Mouse (Mus musculus): ENCODE measurements around the gene Serpina3m. TPM values are rescaled to one million over a fixed set of nuclear protein-coding genes. Genes with fewer than 3 reads are reported as not detected.

Gene Serpina3m
- total and polyA plus RNA-seq, 2 experiments from 2014 or later, result 1.4 TPM; not detected in 1

- no peaks in the 10 kb centered on the region for H3K9me3 ChIP-seq (replicated peaks; ENCODE audit: control insufficient read depth, low read length)
- no peak overlapping the region for H3K9ac ChIP-seq (replicated peaks; ENCODE audit: low read depth, low read length)
- no peaks in the 10 kb centered on the region for H3K36me3 ChIP-seq (replicated peaks; ENCODE audit: control insufficient read depth, insufficient read depth, low read length)
- no peaks in the 10 kb centered on the region for H3K4me1 ChIP-seq (ENCODE audit: control insufficient read depth, insufficient read depth)
- no peaks in the 10 kb centered on the region for H3K27me3 ChIP-seq (ENCODE audit: control insufficient read depth, insufficient read depth, low read length)
- no peak overlapping the region for H3K27ac ChIP-seq (ENCODE audit: low read depth)
- TF ChIP-seq CTCF (IDR thresholded peaks at IDR 0.05; ENCODE audit: low read depth), result no peak
- no peak for TF ChIP-seq EP300 (IDR thresholded peaks at IDR 0.05; ENCODE audit: low read depth)
- no peak overlapping the region for H3K4me3 ChIP-seq (ENCODE audit: low read depth, low read length)
- 63% methylated on average over 5 of the region's 5 CpGs for WGBS
- DNase-seq (ENCODE audit: low spot score) (no peak), ATAC-seq (ENCODE audit: insufficient read depth, low read depth) (no peak)
- no peak overlapping the region for H3K4me2 ChIP-seq (ENCODE audit: low read depth, low read length)
Measured at GRCm38 (mm10) chr12:104403968-104404367, 65.7 kb downstream of the Serpina3m start.

- Histone ChIP-seq H3K27me3 (ENCODE audit: control insufficient read depth, insufficient read depth, low read length) (no peaks in the 10 kb centered on the region; the same call in 1 of the 2 replicates), H3K9me3 (replicated peaks; ENCODE audit: control insufficient read depth, low read length) (no peaks in the 10 kb centered on the region), H3K27ac (ENCODE audit: low read depth) (no peak within 1 kb of the TSS), H3K4me1 (ENCODE audit: control insufficient read depth, insufficient read depth) (no peaks in the 10 kb centered on the region), H3K9ac (replicated peaks; ENCODE audit: low read depth, low read length) (no peak within 1 kb of the TSS), H3K4me3 (ENCODE audit: low read depth, low read length) (no peak within 1 kb of the TSS), H3K4me2 (ENCODE audit: low read depth, low read length) (no peak within 1 kb of the TSS), H3K36me3 (replicated peaks; ENCODE audit: control insufficient read depth, insufficient read depth, low read length) (no peaks in the 10 kb centered on the region)
- ATAC-seq (ENCODE audit: insufficient read depth, low read depth) (no peak), DNase-seq (ENCODE audit: low spot score) (no peak)
- WGBS, result 47% methylated on average over 4 of the region's 4 CpGs
- TF ChIP-seq EP300 (IDR thresholded peaks at IDR 0.05; ENCODE audit: low read depth), result no peak
- no peak for TF ChIP-seq CTCF (IDR thresholded peaks at IDR 0.05; ENCODE audit: low read depth)
Measured at GRCm38 (mm10) chr12:104406454-104406885, 68.2 kb downstream of the Serpina3m start, which contains the start of gene Serpina3n. Gene Serpina3n (plus strand): TSS chr12:104406729.

- TF ChIP-seq EP300 (IDR thresholded peaks at IDR 0.05; ENCODE audit: low read depth) (no peak), CTCF (IDR thresholded peaks at IDR 0.05; ENCODE audit: low read depth) (no peak)
- ATAC-seq (ENCODE audit: insufficient read depth, low read depth), result no peak
- H3K27me3 ChIP-seq (ENCODE audit: control insufficient read depth, insufficient read depth, low read length), result no peaks in the 10 kb centered on the region; the same call in 1 of the 2 replicates
- no peak overlapping the region for H3K27ac ChIP-seq (ENCODE audit: low read depth)
- no peaks in the 10 kb centered on the region for H3K4me1 ChIP-seq (ENCODE audit: control insufficient read depth, insufficient read depth)
- no peak overlapping the region for H3K4me2 ChIP-seq (ENCODE audit: low read depth, low read length)
- H3K4me3 ChIP-seq (ENCODE audit: low read depth, low read length), result no peak overlapping the region
- no peak overlapping the region for H3K9ac ChIP-seq (replicated peaks; ENCODE audit: low read depth, low read length)
- no peak for DNase-seq (ENCODE audit: low spot score)
- no peaks in the 10 kb centered on the region for H3K36me3 ChIP-seq (replicated peaks; ENCODE audit: control insufficient read depth, insufficient read depth, low read length)
- 72% methylated on average over 6 of the region's 6 CpGs for WGBS
- H3K9me3 ChIP-seq (replicated peaks; ENCODE audit: control insufficient read depth, low read length), result no peaks in the 10 kb centered on the region
Measured at GRCm38 (mm10) chr12:104412507-104412906, 74.2 kb downstream of the Serpina3m start.

- H3K27me3 ChIP-seq (ENCODE audit: control insufficient read depth, insufficient read depth, low read length), result 0 out of 2 replicates have a peak, but pooled peaks cover 3% of the 10 kb centered on the region
- no peak for DNase-seq (ENCODE audit: low spot score)
Measured at GRCm38 (mm10) chr12:104414576-104414975, 76.3 kb downstream of the Serpina3m start.

GRCm38 (mm10) chr12:104415625-104416315, 77.5 kb downstream of the Serpina3m start:
- peaks cover 3% of the 10 kb centered on the region; the same call in 1 of the 2 replicates for H3K27me3 ChIP-seq (ENCODE audit: control insufficient read depth, insufficient read depth, low read length)
- ATAC-seq (ENCODE audit: insufficient read depth, low read depth), result peak; percentile 78
- no peak overlapping the region for H3K4me2 ChIP-seq (ENCODE audit: low read depth, low read length)
- H3K4me1 ChIP-seq (ENCODE audit: control insufficient read depth, insufficient read depth), result no peaks in the 10 kb centered on the region
- no peak overlapping the region for H3K9ac ChIP-seq (replicated peaks; ENCODE audit: low read depth, low read length)
- TF ChIP-seq CTCF (IDR thresholded peaks at IDR 0.05; ENCODE audit: low read depth) (no peak), EP300 (IDR thresholded peaks at IDR 0.05; ENCODE audit: low read depth) (no peak)
- H3K27ac ChIP-seq (ENCODE audit: low read depth), result no peak overlapping the region
- 36% methylated on average over 6 of the region's 6 CpGs for WGBS
- no peaks in the 10 kb centered on the region for H3K36me3 ChIP-seq (replicated peaks; ENCODE audit: control insufficient read depth, insufficient read depth, low read length)
- H3K4me3 ChIP-seq (ENCODE audit: low read depth, low read length), result no peak overlapping the region
- peak; percentile 67 for DNase-seq (ENCODE audit: low spot score)
- no peaks in the 10 kb centered on the region for H3K9me3 ChIP-seq (replicated peaks; ENCODE audit: control insufficient read depth, low read length)

More at GRCm38 (mm10) chr12:104414576-104414975, 76.3 kb downstream of the Serpina3m start:
- 47% methylated on average over 2 of the region's 2 CpGs for WGBS
- no peak overlapping the region for H3K4me2 ChIP-seq (ENCODE audit: low read depth, low read length)
- ATAC-seq (ENCODE audit: insufficient read depth, low read depth), result no peak
- H3K4me1 ChIP-seq (ENCODE audit: control insufficient read depth, insufficient read depth), result no peaks in the 10 kb centered on the region
- no peak overlapping the region for H3K4me3 ChIP-seq (ENCODE audit: low read depth, low read length)
- no peak overlapping the region for H3K27ac ChIP-seq (ENCODE audit: low read depth)
- H3K9me3 ChIP-seq (replicated peaks; ENCODE audit: control insufficient read depth, low read length), result no peaks in the 10 kb centered on the region
- H3K36me3 ChIP-seq (replicated peaks; ENCODE audit: control insufficient read depth, insufficient read depth, low read length), result no peaks in the 10 kb centered on the region
- no peak overlapping the region for H3K9ac ChIP-seq (replicated peaks; ENCODE audit: low read depth, low read length)
- TF ChIP-seq EP300 (IDR thresholded peaks at IDR 0.05; ENCODE audit: low read depth) (no peak), CTCF (IDR thresholded peaks at IDR 0.05; ENCODE audit: low read depth) (no peak)

Data from heart, postnatal 0 days (tissue).